Mouse (Mus musculus) heart, adult 2 months (tissue): ENCODE measurements around the gene Pir. TPM values are rescaled to one million over a fixed set of nuclear protein-coding genes. Genes with fewer than 3 reads are reported as not detected.

ENCODE experiments used
- DNase-seq, 2 experiments: peaks; one replicate each; pipeline ENCODE4 v3.0.0; 2021
- H3K27ac ChIP-seq: fragments of 200-600 bp; 2 replicates; pipeline ENCODE4 v1.8.1; 2022
- H3K27me3 ChIP-seq: fragments of 200-500 bp; 2 replicates; pipeline ENCODE4 v1.6.1; 2012; ENCODE audit warnings: mild to moderate bottlenecking, low read length, inconsistent platforms, mixed read lengths; ENCODE audit not compliant: control insufficient read depth, insufficient read depth
- H3K36me3 ChIP-seq: fragments of 200-500 bp; 2 replicates; pipeline ENCODE4 v1.6.1; 2012; ENCODE audit warnings: low read length, inconsistent platforms; ENCODE audit not compliant: control insufficient read depth, insufficient read depth
- H3K4me1 ChIP-seq: fragments of 200-500 bp; 2 replicates; pipeline ENCODE4 v1.6.1; 2011; ENCODE audit warnings: low read length; ENCODE audit not compliant: control insufficient read depth, insufficient read depth
- H3K4me3 ChIP-seq: fragments of 200-600 bp; 2 replicates; pipeline ENCODE4 v1.8.1; 2022
- H3K79me2 ChIP-seq: fragments of 200-500 bp; replicated peaks from 2 replicates; pipeline ENCODE4 v1.6.1; 2012; ENCODE audit warnings: mild to moderate bottlenecking, inconsistent platforms, low read length, moderate library complexity, mixed read lengths; ENCODE audit not compliant: control insufficient read depth, insufficient read depth
- H3K9ac ChIP-seq: fragments of 200-500 bp; 2 replicates; pipeline ENCODE4 v1.6.1; 2012; ENCODE audit warnings: low read depth, mild to moderate bottlenecking, control low read depth, inconsistent platforms, low read length, mixed read lengths
- CTCF ChIP-seq: fragments of 200-600 bp; IDR thresholded peaks from 2 replicates; pipeline ENCODE4 v1.8.1; 2022; ENCODE audit warnings: antibody characterized with exemption, mild to moderate bottlenecking, moderate library complexity
- EP300 ChIP-seq: fragments of 200-500 bp; IDR thresholded peaks from 2 replicates; pipeline ENCODE4 v1.6.1; 2011; ENCODE audit warnings: low read depth, low read length, control low read depth; ENCODE audit not compliant: insufficient read depth
- POLR2A ChIP-seq: fragments of 200-500 bp; IDR thresholded peaks from 2 replicates; pipeline ENCODE4 v1.6.1; 2011; ENCODE audit warnings: mild to moderate bottlenecking, low read depth, low read length, control low read depth; ENCODE audit not compliant: insufficient read depth
- WGBS: fragments of 180-500 bp; shearing (Covaris S2); methylation state at CpG from one replicate; pipeline ENCODE4 v1.1.7; 2018; 5-methylcytosine and 5-hydroxymethylcytosine counted together
- intact Hi-C: fragments of 180-260 bp; cut with DNase I; formaldehyde crosslinking; loops from one replicate; pipeline ENCODE4 v1.15.1; 2025
- polyA plus RNA-seq: library from polyadenylated mRNA; depleted of rRNA; stranded (reverse); fragments of >200 nt; gene quantifications from 2 replicates; pipeline ENCODE4 v1.2.3, GENCODE M21; 2012
- total RNA-seq, 2 experiments: library from RNA; stranded (reverse); gene quantifications; 2 replicates each; pipeline ENCODE4 v1.2.3; 2021

Gene Pir
- total and polyA plus RNA-seq, 3 experiments: 2.9 to 6.6 (median 6.3) TPM

GRCm38 (mm10) chrX:164318554-164318953 lies 49.4 kb downstream of the Pir start:
- H3K79me2 ChIP-seq: no peaks in the 10 kb centered on the region
- H3K27me3 ChIP-seq: no peaks in the 10 kb centered on the region
- no peak for TF ChIP-seq CTCF
- TF ChIP-seq EP300: no peak
- no peak for TF ChIP-seq POLR2A
- no peak overlapping the region for H3K4me3 ChIP-seq
- H3K4me1 ChIP-seq: no peaks in the 10 kb centered on the region
- no peak for DNase-seq
- no peaks in the 10 kb centered on the region for H3K36me3 ChIP-seq
- no peak overlapping the region for H3K27ac ChIP-seq
- no peak overlapping the region for H3K9ac ChIP-seq
- 84% methylated on average over 4 of the region's 4 CpGs for WGBS
- intact Hi-C loops: no loop called here

GRCm38 (mm10) chrX:164320031-164320430 lies 50.9 kb downstream of the Pir start:
- Histone ChIP-seq H3K79me2 (no peaks in the 10 kb centered on the region), H3K27me3 (no peaks in the 10 kb centered on the region), H3K27ac (no peak overlapping the region), H3K4me1 (no peaks in the 10 kb centered on the region), H3K4me3 (no peak overlapping the region), H3K36me3 (no peaks in the 10 kb centered on the region), H3K9ac (no peak overlapping the region)
- no peak for DNase-seq
- WGBS: 80% methylated on average over 3 of the region's 3 CpGs
- TF ChIP-seq CTCF (no peak), EP300 (no peak), POLR2A (no peak)
- intact Hi-C loops: no loop called here

- Histone ChIP-seq H3K4me1 (no peaks in the 10 kb centered on the region), H3K36me3 (no peaks in the 10 kb centered on the region), H3K4me3 (no peak overlapping the region), H3K79me2 (no peaks in the 10 kb centered on the region), H3K27me3 (no peaks in the 10 kb centered on the region), H3K9ac (no peak overlapping the region), H3K27ac (no peak overlapping the region)
- intact Hi-C loops: no loop called here
- WGBS: 61% methylated on average over 5 of the region's 5 CpGs
- TF ChIP-seq EP300: no peak
- TF ChIP-seq POLR2A: no peak
- no peak for TF ChIP-seq CTCF
- no peak for DNase-seq
Observed at GRCm38 (mm10) chrX:164322492-164322891, 53.3 kb downstream of the Pir start.

- no peaks in the 10 kb centered on the region for H3K79me2 ChIP-seq
- H3K27me3 ChIP-seq: no peaks in the 10 kb centered on the region
- DNase-seq: no peak
- H3K4me3 ChIP-seq: no peak overlapping the region
- TF ChIP-seq CTCF (no peak), EP300 (no peak), POLR2A (no peak)
- no peak overlapping the region for H3K9ac ChIP-seq
- no peaks in the 10 kb centered on the region for H3K4me1 ChIP-seq
- no peaks in the 10 kb centered on the region for H3K36me3 ChIP-seq
- H3K27ac ChIP-seq: no peak overlapping the region
- intact Hi-C loops: no loop called here
- WGBS: 67% methylated on average over 4 of the region's 4 CpGs
Observed at GRCm38 (mm10) chrX:164323391-164323913, 54.3 kb downstream of the Pir start.

- Histone ChIP-seq H3K27me3 (no peaks in the 10 kb centered on the region), H3K4me3 (no peak overlapping the region), H3K9ac (no peak overlapping the region), H3K4me1 (no peaks in the 10 kb centered on the region), H3K79me2 (no peaks in the 10 kb centered on the region), H3K36me3 (no peaks in the 10 kb centered on the region), H3K27ac (no peak overlapping the region)
- WGBS: 79% methylated on average over 2 of the region's 2 CpGs
- no peak for DNase-seq
- TF ChIP-seq CTCF (no peak), POLR2A (no peak), EP300 (no peak)
- intact Hi-C loops: no loop called here
Observed at GRCm38 (mm10) chrX:164330351-164330750, 61.2 kb downstream of the Pir start.

GRCm38 (mm10) chrX:164330766-164331165 lies 61.6 kb downstream of the Pir start:
- Histone ChIP-seq H3K4me3 (no peak overlapping the region), H3K79me2 (no peaks in the 10 kb centered on the region), H3K4me1 (no peaks in the 10 kb centered on the region), H3K36me3 (no peaks in the 10 kb centered on the region), H3K9ac (no peak overlapping the region), H3K27ac (no peak overlapping the region), H3K27me3 (no peaks in the 10 kb centered on the region)
- TF ChIP-seq CTCF (no peak), EP300 (no peak), POLR2A (no peak)
- intact Hi-C loops: no loop called here
- no peak for DNase-seq
- 72% methylated on average over 3 of the region's 3 CpGs for WGBS
